ENCODE assay signal across 10 mouse cellular contexts in the genomic region with DNA sequence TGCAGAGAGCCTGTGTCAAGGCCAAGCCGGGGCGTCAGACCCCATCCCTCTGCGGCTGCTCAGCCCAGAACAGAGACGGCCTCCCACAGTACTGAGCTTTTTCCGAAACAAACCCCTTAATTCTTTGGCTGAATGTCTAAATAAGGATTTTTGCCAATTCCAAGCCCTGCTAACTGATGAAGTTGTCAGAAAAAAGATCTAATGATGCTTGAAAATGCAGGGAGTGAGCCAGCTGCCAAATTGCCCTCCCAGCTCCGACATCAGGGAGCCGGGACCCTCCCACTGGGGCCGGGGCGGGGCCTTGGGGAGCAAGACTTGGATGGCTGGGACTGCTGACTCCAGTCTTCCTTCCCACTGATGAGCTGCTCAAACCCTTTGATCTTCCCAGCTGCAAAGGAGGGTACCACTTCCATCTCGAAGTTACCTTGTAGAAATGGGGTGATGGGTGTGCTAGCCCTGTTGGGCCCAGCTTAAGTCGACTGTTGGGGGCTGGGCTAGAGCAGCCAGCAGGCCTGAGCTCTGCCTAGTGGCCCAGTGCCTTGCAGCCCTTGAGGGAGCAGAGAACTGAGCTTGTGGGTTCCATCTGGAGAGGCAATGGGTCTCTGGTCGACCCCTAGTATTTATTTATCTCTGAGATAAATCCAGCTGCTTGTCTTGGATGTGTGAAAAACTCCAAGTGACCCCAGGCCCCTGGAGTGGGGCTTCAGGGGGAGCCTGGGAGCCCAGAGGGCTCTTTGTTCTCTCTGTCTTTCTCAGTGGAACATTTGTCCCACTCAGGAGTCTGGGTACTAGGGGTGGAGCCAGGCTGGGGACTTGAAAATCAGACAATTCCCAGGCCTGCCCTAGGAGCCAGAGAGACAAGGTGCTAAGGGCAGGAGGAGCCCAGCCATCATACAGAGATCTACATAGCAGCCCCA. TPM values are rescaled to one million over a fixed set of nuclear protein-coding genes. Genes with fewer than 3 reads are reported as not detected.
A peak's percentile ranks its signal among the peaks of the same experiment; 100 is the strongest.
DNase-seq lines count a peak whose midpoint lies in the region; ATAC-seq lines count a peak whose summit lies in the region.
"Had no signal": no experiment of that assay in that cellular context is flagged by ENCODE, and none has a peak within 500 bp of the region (broad histone marks: within the 10 kb centered on the region; RNA-seq: fewer than 3 reads in every experiment).

No protein-coding gene starts in this region.

- DNase-seq in heart, adult 9 months (ENCODE audit: low spot score in 2 of 2), result no peak
- DNase-seq in urinary bladder, postnatal 14 days (ENCODE audit: low spot score), result peak; percentile 14
- no peak for DNase-seq in urinary bladder, postnatal 25 days (ENCODE audit: low spot score)
- DNase-seq in limb, embryonic 10.5 days (ENCODE audit: low spot score), result peak; percentile 50
- DNase-seq in cerebellum, adult 9-10 months, result no peak

- no peaks in the 10 kb centered on the region for H3K36me3 ChIP-seq in heart, embryonic 16.5 days (ENCODE audit: control insufficient read depth, insufficient read depth)
- H3K36me3 ChIP-seq in limb, embryonic 10.5 days, result no peaks in the 10 kb centered on the region

- no peaks in the 10 kb centered on the region for H3K9me3 ChIP-seq in heart, embryonic 16.5 days (replicated peaks; ENCODE audit: control insufficient read depth, low read length)
- no peaks in the 10 kb centered on the region for H3K9me3 ChIP-seq in limb, embryonic 10.5 days (replicated peaks)

- WGBS in heart, embryonic 16.5 days, result 26% methylated on average over 12 of the region's 12 CpGs
- 14% methylated on average over 12 of the region's 12 CpGs for WGBS in limb, embryonic 10.5 days

- ATAC-seq in heart, embryonic 16.5 days (replicated peaks; ENCODE audit: extremely low read depth, insufficient read depth, low FRiP score), result peak; percentile 18; the same call in 1 of the 2 replicates
- ATAC-seq in monocyte, adult 5-6 weeks (replicated peaks; ENCODE audit: insufficient number of reproducible peaks, low FRiP score, low TSS enrichment, poor library complexity, severe bottlenecking), result no peak
- no peak for ATAC-seq in megakaryocyte-erythroid progenitor cell, adult 5-6 weeks (replicated peaks; ENCODE audit: low FRiP score, low TSS enrichment, poor library complexity, severe bottlenecking)

- no peak overlapping the region for H3K4me3 ChIP-seq in heart, embryonic 16.5 days (ENCODE audit: low read length)
- 0 out of 2 replicates have a peak overlapping the region, but pooled peaks have one; percentile 8 for H3K4me3 ChIP-seq in limb, embryonic 10.5 days

- no peak overlapping the region for H3K9ac ChIP-seq in heart, embryonic 16.5 days (ENCODE audit: low read length)

- no peaks in the 10 kb centered on the region for H3K27me3 ChIP-seq in heart, embryonic 16.5 days (ENCODE audit: control insufficient read depth, insufficient read depth, low read length)
- peaks cover 25% of the 10 kb centered on the region for H3K27me3 ChIP-seq in limb, embryonic 10.5 days (ENCODE audit: low read depth, poor library complexity, severe bottlenecking)

- H3K4me1 ChIP-seq in heart, embryonic 16.5 days (ENCODE audit: control insufficient read depth, insufficient read depth, low read length), result no peaks in the 10 kb centered on the region
- H3K4me1 ChIP-seq in limb, embryonic 10.5 days, result peaks cover 13% of the 10 kb centered on the region

- no peak overlapping the region for H3K4me2 ChIP-seq in heart, embryonic 16.5 days (ENCODE audit: low read depth, low read length)

- H3K27ac ChIP-seq in heart, embryonic 16.5 days (ENCODE audit: low read length), result no peak overlapping the region
- H3K27ac ChIP-seq in limb, embryonic 10.5 days, result no peak overlapping the region

RNA-seq across cellular contexts. Expression of gene Cib4, which starts 19.5 kb away (rescaled TPM):
- not detected in 2 replicates for polyA plus RNA-seq in heart, embryonic 16.5 days (2015; fragmentation: Nextera tagmentation; extraction: Ambion mirVana)
- not detected in 2 replicates for polyA plus RNA-seq in limb, embryonic 10.5 days (2016; fragmentation: Nextera tagmentation; extraction: Ambion mirVana)
- total RNA-seq in monocyte, adult 5-6 weeks (2017), result 1.4 TPM in 1 of 3 replicates, not detected in the others
- not detected in 2 replicates for total RNA-seq in megakaryocyte-erythroid progenitor cell, adult 5-6 weeks (2014; fragmentation: Nextera tagmentation)
- total RNA-seq in megakaryocyte-erythroid progenitor cell, adult 5-6 weeks (2017), result not detected in 2 replicates
- total RNA-seq: layer of hippocampus, postnatal 10 days had no signal
- polyA plus RNA-seq: cortical plate, adult 2 months had no signal

Comparison
In these comparisons a context has a peak if more than half of its experiments do, and no peak if none do; other contexts are left out.
1. DNase-seq: peak in urinary bladder, postnatal 14 days (single experiment) and limb, embryonic 10.5 days (single experiment); none in heart, adult 9 months (0 of 2), urinary bladder, postnatal 25 days (single experiment) and cerebellum, adult 9-10 months (single experiment).